Mouse (Mus musculus) lung, embryonic 14.5 days (tissue): ENCODE data around the gene Patl2. TPM values are rescaled to one million over a fixed set of nuclear protein-coding genes. Genes with fewer than 3 reads are reported as not detected.
"Not testable (repeated sequence)": the region's sequence is repeated elsewhere in the genome, so short reads cannot be mapped to it uniquely, and the experiment has no call there.

Experiments
- ATAC-seq: fragments of 200-750 bp; cut with Nextera tagmentation; 2 replicates; pipeline ENCODE4 v1.8.0; 2017; ENCODE audit warnings: mild to moderate bottlenecking, moderate TSS enrichment, moderate library complexity; ENCODE audit not compliant: insufficient read depth
- DNase-seq: peaks from one replicate; pipeline ENCODE4 v3.0.0-alpha.2; 2015
- H3K27ac ChIP-seq: fragments of 300-500 bp; sonication (generic); 2 replicates; pipeline ENCODE4 v1.5.1; 2014; ENCODE audit warnings: low read depth, mild to moderate bottlenecking, moderate library complexity
- H3K27me3 ChIP-seq: fragments of 300-500 bp; sonication (generic); 2 replicates; pipeline ENCODE4 v1.6.1; 2014; ENCODE audit warnings: low read length, control low read depth; ENCODE audit not compliant: insufficient read depth
- H3K36me3 ChIP-seq: fragments of 300-500 bp; sonication (generic); 2 replicates; pipeline ENCODE4 v1.6.1; 2014; ENCODE audit warnings: control low read depth; ENCODE audit not compliant: insufficient read depth
- H3K4me1 ChIP-seq: fragments of 300-500 bp; sonication (generic); 2 replicates; pipeline ENCODE4 v1.6.1; 2014; ENCODE audit warnings: antibody characterized with exemption, control low read depth; ENCODE audit not compliant: insufficient read depth
- H3K4me2 ChIP-seq: fragments of 300-500 bp; sonication (generic); 2 replicates; pipeline ENCODE4 v1.6.1; 2014; ENCODE audit warnings: mild to moderate bottlenecking
- H3K4me3 ChIP-seq: fragments of 300-500 bp; sonication (generic); 2 replicates; pipeline ENCODE4 v1.5.1; 2014; ENCODE audit warnings: low read depth, low read length
- H3K9ac ChIP-seq: fragments of 300-500 bp; sonication (generic); 2 replicates; pipeline ENCODE4 v1.6.1; 2014
- H3K9me3 ChIP-seq: fragments of 300-500 bp; sonication (generic); 2 replicates; pipeline ENCODE4 v1.6.1; 2016; ENCODE audit warnings: low read depth, low read length, control low read depth
- CTCF ChIP-seq: IDR thresholded peaks from 2 replicates; pipeline ENCODE4 v1.5.1; 2016; ENCODE audit warnings: antibody characterized with exemption, low read depth
- WGBS: fragments of 180-500 bp; shearing (Covaris S2); extraction: QIAGEN DNeasy Blood & Tissue Kit; methylation state at CpG from one replicate; pipeline ENCODE4 v1.1.7; 2014; 5-methylcytosine and 5-hydroxymethylcytosine counted together
- polyA plus RNA-seq: library from polyadenylated mRNA; unstranded; fragments of >200 nt; fragmentation: Nextera tagmentation; extraction: Ambion mirVana; gene quantifications from 2 replicates; pipeline ENCODE4 v1.2.1, GENCODE M21; 2014

The Patl2 gene
- polyA plus RNA-seq, 1 experiment from 2014 or later: not detected

- Histone ChIP-seq H3K9me3 (no peaks in the 10 kb centered on the region), H3K4me2 (no peak overlapping the region), H3K27me3 (no peaks in the 10 kb centered on the region), H3K4me1 (no peaks in the 10 kb centered on the region), H3K4me3 (no peak overlapping the region), H3K27ac (no peak overlapping the region), H3K36me3 (no peaks in the 10 kb centered on the region), H3K9ac (no peak overlapping the region)
- ATAC-seq: no peak
- DNase-seq: no peak
- no peak for TF ChIP-seq CTCF
These were observed 37.7 kb upstream of the Patl2 start for GRCm38 (mm10) chr2:122223654-122224053.

- no peak overlapping the region for H3K9ac ChIP-seq
- H3K4me3 ChIP-seq: no peak overlapping the region
- DNase-seq (no peak), ATAC-seq (no peak)
- H3K27me3 ChIP-seq: no peaks in the 10 kb centered on the region
- H3K27ac ChIP-seq: no peak overlapping the region
- no peak for TF ChIP-seq CTCF
- H3K4me2 ChIP-seq: no peak overlapping the region
- no peaks in the 10 kb centered on the region for H3K4me1 ChIP-seq
- H3K9me3 ChIP-seq: no peaks in the 10 kb centered on the region
- no peaks in the 10 kb centered on the region for H3K36me3 ChIP-seq
- WGBS: 60% methylated on average over 5 of the region's 5 CpGs
These were observed 36.3 kb upstream of the Patl2 start for GRCm38 (mm10) chr2:122222272-122222671.

- no peak overlapping the region for H3K4me3 ChIP-seq
- no peak overlapping the region for H3K27ac ChIP-seq
- no peaks in the 10 kb centered on the region for H3K27me3 ChIP-seq
- H3K4me2 ChIP-seq: no peak overlapping the region
- ATAC-seq (no peak), DNase-seq (no peak)
- H3K4me1 ChIP-seq: no peaks in the 10 kb centered on the region
- TF ChIP-seq CTCF: no peak
- no peaks in the 10 kb centered on the region for H3K36me3 ChIP-seq
- no peak overlapping the region for H3K9ac ChIP-seq
- 16% methylated on average over 5 of the region's 5 CpGs for WGBS
- no peaks in the 10 kb centered on the region for H3K9me3 ChIP-seq
These were observed 35.8 kb upstream of the Patl2 start for GRCm38 (mm10) chr2:122221798-122222197.

GRCm38 (mm10) chr2:122221378-122221777 is 35.4 kb upstream of the Patl2 start:
- Histone ChIP-seq H3K27me3 (no peaks in the 10 kb centered on the region), H3K4me2 (no peak overlapping the region), H3K4me3 (no peak overlapping the region), H3K36me3 (no peaks in the 10 kb centered on the region), H3K9ac (no peak overlapping the region), H3K27ac (no peak overlapping the region), H3K4me1 (no peaks in the 10 kb centered on the region), H3K9me3 (no peaks in the 10 kb centered on the region)
- ATAC-seq (no peak), DNase-seq (no peak)
- WGBS: 21% methylated on average over 4 of the region's 4 CpGs
- no peak for TF ChIP-seq CTCF

- no peaks in the 10 kb centered on the region for H3K4me1 ChIP-seq
- H3K9me3 ChIP-seq: no peaks in the 10 kb centered on the region
- no peak for TF ChIP-seq CTCF
- H3K36me3 ChIP-seq: no peaks in the 10 kb centered on the region
- no peak overlapping the region for H3K4me2 ChIP-seq
- WGBS: 82% methylated on average over 2 of the region's 2 CpGs
- no peak overlapping the region for H3K9ac ChIP-seq
- DNase-seq: no peak
- no peak overlapping the region for H3K4me3 ChIP-seq
- ATAC-seq: no peak
- no peaks in the 10 kb centered on the region for H3K27me3 ChIP-seq
- H3K27ac ChIP-seq: no peak overlapping the region
These were observed 32.2 kb upstream of the Patl2 start for GRCm38 (mm10) chr2:122218234-122218633.

- not testable (repeated sequence) for H3K4me2 ChIP-seq, DNase-seq, H3K4me3 ChIP-seq, H3K27ac ChIP-seq, H3K36me3 ChIP-seq, H3K9me3 ChIP-seq, H3K9ac ChIP-seq, H3K4me1 ChIP-seq, ATAC-seq, H3K27me3 ChIP-seq
- WGBS: 84% methylated on average over 4 of the region's 4 CpGs
These were observed 31.1 kb upstream of the Patl2 start for GRCm38 (mm10) chr2:122217075-122217474.

GRCm38 (mm10) chr2:122210534-122211228 is 24.7 kb upstream of the Patl2 start:
- DNase-seq: peak; percentile 50

More at GRCm38 (mm10) chr2:122210534-122211228, 24.7 kb upstream of the Patl2 start:
- Histone ChIP-seq H3K4me2 (no peak overlapping the region), H3K27ac (no peak overlapping the region), H3K4me1 (no peaks in the 10 kb centered on the region), H3K9ac (no peak overlapping the region), H3K9me3 (no peaks in the 10 kb centered on the region), H3K4me3 (no peak overlapping the region), H3K36me3 (no peaks in the 10 kb centered on the region), H3K27me3 (no peaks in the 10 kb centered on the region)
- 57% methylated on average over 3 of the region's 3 CpGs for WGBS
- TF ChIP-seq CTCF: no peak
- peak; percentile 82; the same call in 1 of the 2 replicates for ATAC-seq
